Mouse (Mus musculus): ENCODE measurements around the gene Shcbp1l.
A peak's percentile ranks its signal among the peaks of the same experiment; 100 is the strongest.
"Not testable (repeated sequence)": the region's sequence is repeated elsewhere in the genome, so short reads cannot be mapped to it uniquely, and the experiment has no call there.

Shcbp1l gene

DNA sequence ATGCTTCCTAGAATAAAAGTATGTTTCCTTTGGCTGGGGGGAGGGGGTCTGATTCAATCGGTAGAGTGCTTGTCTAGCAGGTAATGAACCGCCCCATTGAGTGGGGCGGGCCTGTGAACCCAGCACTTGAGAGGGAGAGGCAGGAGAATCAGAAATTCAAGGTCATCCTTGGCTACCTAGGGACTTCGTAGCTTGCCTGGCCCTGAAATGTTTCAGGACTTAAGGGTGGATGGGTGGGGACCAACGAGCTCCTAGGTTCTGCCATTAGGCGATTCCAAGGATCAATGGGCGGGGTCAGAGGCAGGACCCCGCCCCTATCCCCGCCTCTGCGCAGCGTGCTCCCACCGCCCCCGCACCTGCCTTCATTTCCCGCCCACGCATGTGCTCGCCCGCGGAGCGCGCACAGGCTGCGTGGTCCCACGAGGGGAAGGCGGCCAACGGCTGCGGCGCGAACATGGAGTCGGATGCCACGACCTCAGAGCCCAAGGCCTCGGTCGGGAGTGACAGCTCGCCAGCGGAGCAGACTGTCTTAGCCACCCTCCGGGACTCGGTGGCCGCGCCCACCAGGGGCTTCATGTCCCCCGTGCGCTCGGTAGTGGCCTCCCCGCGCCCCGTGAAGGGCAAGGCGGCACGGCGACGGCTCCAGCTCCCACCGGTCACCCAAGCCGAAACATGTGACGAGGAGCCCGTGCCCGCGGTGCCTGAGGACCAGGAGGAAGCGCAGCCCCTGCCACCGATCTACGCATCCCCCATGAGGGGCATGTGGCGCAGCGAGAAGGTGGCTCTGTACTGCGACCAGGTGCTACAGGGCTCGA lies at the start of gene Shcbp1l:
Gene Shcbp1l (plus strand): TSS at position 393 of the 815 bp plus-strand sequence.
- DNase-seq (ENCODE audit: low read depth, low spot score): peak; percentile 56

DNA sequence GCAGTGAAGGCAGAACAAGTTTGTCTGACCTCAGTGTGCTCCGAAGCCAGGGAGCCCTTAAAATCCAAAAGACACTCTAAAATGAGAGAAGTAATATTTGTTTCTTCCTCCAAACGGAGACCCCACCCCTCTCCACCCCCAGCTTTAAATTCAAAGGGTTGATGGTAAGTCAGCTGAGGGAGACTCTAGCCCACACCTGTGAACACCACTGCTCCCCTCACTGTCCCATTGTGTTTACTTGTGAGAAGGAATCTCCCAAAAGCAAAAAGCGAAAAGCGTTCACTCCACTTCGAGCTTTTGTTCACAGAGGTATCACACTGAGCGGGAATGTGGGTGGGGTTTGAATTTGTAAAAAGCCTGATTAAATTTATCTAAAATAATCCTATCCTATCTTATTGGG lies 48.5 kb upstream of the Shcbp1l start:
- DNase-seq (ENCODE audit: low read depth, low spot score): no peak

DNA sequence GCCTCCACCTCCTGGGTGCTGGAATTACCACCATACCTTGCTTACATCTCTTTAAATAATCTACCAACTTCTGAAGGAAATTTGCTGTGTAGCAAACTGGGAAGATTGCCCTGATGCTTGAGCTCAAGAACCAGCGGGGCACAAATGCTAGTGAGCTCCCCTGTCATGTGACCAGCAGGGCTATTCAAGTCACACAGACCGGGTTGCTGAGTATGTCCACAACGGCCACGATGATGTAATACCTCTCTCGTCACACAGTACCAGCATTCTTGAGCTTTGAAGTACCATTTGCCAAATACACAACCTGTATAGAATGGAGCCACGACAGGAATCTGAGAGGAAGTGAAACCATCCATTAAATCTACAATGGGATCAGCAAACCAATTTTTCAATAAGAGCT lies 46.4 kb upstream of the Shcbp1l start:
- DNase-seq (ENCODE audit: low read depth, low spot score): no peak

DNA sequence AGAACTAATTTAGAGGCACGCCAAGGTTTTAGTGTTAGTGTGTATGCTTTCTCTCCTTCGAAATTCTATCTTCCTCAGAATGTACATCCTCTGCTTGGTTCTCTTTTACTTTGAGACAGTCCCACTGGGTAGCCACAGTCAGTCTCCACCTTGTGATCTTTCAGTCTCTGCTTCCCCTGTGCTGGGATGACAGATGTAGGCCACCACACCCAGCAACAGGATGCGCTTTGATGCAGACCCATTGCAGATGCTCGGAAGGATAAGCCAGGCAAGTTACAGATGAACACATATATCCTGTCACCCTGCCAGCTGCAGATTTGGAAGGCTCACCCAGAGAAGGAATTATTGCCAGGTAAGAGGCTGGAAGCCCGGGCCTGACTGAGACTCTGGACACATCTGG lies 45.1 kb upstream of the Shcbp1l start:
- DNase-seq (ENCODE audit: low read depth, low spot score): no peak

DNA sequence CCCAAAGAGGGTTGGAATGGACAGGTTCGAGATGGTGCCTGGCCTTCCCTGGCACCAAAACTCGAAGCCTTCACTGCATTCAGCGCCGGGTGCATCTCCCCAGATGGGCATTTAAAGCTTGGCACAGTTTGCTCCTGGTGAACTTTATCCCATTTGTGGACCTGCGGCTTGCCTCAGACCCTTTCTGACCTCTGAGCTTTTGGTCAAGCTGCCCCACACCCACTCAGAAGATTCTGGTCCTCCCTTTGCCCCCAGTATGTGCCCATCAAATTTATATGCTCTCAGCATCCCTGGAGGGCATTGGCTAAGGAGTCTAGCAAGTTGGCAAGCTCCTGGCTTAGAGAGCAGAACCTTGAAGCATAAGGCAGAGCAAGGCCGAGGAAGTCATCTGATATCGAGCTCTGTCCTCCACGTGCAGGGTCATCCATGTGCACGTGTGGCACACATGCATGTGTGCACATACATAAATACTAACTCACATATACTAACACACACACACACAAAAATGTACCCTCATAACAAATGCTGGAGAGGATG lies 44.1 kb upstream of the Shcbp1l start:
- DNase-seq (ENCODE audit: low read depth, low spot score): no peak

DNA sequence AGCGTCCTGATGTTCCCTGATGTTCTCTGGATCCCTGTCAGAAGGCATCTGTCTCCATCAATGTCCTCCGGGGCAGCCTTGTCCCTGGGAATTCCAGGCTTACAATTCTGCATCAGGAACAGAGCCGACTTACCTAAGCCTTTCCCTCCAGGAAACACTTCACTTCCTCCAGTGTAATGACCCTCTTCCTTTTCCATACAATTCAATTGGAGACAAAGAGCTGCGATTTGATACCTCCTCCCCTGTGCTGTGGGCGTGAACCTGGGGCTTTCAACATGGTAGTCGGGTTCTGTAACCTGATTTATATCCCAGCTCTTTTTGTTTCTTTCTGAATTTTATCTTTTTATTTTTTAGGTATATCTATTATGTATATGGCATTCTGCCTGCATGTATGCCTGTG lies 39.9 kb upstream of the Shcbp1l start:
- DNase-seq (ENCODE audit: low read depth, low spot score): no peak

DNA sequence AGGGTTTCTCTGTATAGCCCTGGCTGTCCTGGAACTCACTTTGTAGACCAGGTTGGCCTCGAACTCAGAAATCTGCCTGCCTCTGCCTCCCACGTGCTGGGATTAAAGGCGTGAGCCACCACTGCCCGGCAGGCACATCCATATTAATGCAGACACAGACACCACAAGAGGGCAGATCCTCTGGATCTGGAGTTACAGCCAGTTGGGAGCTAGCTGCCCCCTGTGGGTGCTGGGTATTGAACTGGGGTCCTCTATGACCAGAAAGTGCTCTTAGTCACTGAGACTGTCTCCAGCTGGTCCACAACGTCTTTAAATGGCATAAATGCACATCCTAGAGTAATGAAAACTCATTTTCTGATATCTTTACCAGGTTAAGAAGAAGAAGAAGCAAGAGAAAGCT lies 39.3 kb upstream of the Shcbp1l start:
- DNase-seq (ENCODE audit: low read depth, low spot score): not testable (repeated sequence)

- DNase-seq (ENCODE audit: low read depth, low spot score): no peak
These were observed 38.5 kb upstream of the Shcbp1l start for GRCm38 (mm10) chr1:153386271-153387069.

DNA sequence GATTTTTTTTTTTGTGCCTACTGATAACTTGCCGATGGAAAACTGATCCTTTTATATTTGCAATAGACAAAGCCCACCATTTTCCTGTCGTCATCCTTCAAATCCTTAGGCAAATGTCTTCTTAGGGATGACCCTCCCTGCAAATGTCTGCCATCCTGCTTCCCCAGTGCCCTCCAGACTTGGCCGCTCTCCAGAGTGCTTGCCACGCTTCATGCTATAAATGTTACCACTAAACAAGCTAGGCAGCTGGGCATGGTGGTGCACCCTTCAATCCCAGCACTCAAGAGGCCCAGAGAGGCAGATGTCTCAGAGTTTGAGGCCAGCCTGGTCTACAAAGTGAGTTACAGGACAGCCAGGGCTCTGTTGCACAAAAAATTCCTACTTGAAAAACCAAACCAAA lies 29.3 kb upstream of the Shcbp1l start:
- DNase-seq (ENCODE audit: low read depth, low spot score): not testable (repeated sequence)

GRCm38 (mm10) chr1:153401765-153402164 lies 23.2 kb upstream of the Shcbp1l start:
- DNase-seq (ENCODE audit: low read depth, low spot score): no peak

GRCm38 (mm10) chr1:153407641-153408040 lies 17.3 kb upstream of the Shcbp1l start:
- not testable (repeated sequence) for DNase-seq (ENCODE audit: low read depth, low spot score)

GRCm38 (mm10) chr1:153408296-153408695 lies 16.7 kb upstream of the Shcbp1l start:
- not testable (repeated sequence) for DNase-seq (ENCODE audit: low read depth, low spot score)

- DNase-seq (ENCODE audit: low read depth, low spot score): not testable (repeated sequence)
These were observed 14.0 kb upstream of the Shcbp1l start for GRCm38 (mm10) chr1:153410915-153411314.

DNA sequence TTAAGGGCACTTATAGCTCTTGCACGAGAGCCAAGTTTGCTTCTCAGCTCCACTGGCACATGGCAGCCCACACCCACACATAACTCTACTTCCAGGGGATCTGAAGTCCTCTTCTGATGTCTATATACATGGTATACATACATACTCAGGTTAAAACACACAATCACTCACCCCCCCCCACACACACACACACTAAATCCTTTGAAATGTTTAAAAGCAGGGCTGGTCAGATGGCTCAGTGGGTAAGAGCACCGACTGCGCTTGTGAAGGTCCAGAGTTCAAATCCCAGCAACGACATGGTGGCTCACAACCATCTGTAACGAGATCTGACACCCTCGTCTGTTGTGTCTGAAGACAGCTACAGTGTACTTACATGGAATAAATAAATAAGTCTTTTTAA lies 13.2 kb upstream of the Shcbp1l start:
- DNase-seq (ENCODE audit: low read depth, low spot score): no peak

DNA sequence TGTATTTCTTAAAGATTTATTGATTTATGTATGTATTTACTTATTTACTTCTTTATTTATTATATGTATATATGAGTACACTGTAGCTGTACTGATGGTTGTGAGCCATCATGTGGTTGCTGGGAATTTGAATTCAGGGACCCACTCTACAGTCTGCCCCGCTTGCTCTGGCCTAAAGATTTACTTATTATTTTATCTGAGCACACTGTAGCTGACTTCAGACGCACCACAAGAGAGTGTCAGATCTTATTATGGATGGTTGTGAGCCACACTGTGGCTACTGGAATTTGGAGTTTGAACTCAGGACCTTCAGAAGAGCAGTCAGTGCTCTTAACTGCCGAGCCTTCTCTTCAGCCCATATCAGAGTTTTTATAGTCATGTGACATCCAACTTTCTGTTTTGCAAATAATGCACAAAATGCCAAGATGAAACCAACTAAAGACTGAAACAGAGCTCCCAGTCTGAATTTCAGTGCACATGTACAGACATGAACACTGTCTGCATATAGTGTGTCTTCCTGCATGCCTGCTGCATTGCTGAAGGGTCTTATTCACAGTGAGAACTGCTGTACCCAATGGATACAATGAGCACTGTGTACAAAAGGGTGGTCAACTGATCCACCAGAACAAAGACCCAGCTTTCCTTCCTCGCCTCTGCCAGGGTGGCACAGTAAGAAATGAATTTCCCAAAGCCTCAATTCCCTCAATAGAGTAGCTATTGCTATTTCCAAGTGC lies 12.1 kb upstream of the Shcbp1l start:
- DNase-seq (ENCODE audit: low read depth, low spot score): not testable (repeated sequence)

- DNase-seq (ENCODE audit: low read depth, low spot score): not testable (repeated sequence)
These were observed 11.5 kb upstream of the Shcbp1l start for GRCm38 (mm10) chr1:153413397-153414020.

DNA sequence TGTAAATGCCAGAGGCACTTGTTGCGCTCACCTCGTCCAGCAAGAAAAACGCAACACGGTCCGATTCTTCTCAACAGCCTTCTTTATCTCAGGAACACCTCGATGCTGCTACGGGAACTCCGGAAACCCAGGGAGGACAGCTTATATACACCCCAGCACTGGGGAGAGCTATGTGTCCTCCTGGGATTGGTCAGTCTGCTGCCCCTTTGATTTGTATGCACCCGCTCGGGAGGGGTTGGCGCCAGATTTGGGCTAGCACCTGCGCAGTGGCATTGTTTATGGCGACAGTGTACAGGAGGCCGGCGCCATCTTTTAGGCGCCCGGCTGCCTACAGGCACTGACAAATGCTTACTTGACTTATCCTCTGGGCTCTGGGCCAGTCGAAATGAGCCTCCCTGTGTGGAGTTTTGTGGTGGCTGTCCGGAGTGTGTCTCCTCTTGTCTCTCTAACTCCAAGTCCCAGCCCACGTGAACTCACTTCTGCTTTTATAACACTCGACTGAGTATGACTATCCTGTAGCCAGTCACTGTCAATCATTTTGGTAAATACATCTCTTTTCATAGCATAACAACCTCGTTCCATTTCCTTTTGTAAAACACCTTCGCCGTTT lies 10.7 kb upstream of the Shcbp1l start:
- not testable (repeated sequence) for DNase-seq (ENCODE audit: low read depth, low spot score)

GRCm38 (mm10) chr1:153414962-153415361 lies 10.0 kb upstream of the Shcbp1l start:
- no peak for DNase-seq (ENCODE audit: low read depth, low spot score)

DNA sequence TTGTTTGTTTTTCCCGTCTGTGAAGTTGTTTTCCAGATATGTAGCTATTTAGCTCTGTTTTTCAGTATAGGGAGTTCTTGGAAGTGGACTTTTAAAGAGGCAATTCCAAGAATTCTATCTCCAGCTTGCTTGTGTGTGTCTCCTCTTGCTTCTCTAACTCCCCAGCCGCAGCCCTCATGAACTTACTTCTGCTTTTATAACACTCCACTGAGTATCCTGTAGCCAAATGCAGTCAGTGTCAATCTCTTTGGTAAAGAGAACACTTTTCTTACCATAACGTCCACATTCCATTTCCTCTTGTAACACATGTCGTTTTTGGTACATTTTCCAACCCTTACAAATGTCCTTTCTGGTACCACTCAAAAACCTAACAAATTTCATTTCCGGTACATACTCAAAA lies 9.2 kb upstream of the Shcbp1l start:
- DNase-seq (ENCODE audit: low read depth, low spot score): not testable (repeated sequence)

GRCm38 (mm10) chr1:153416271-153416832 lies 8.6 kb upstream of the Shcbp1l start:
- DNase-seq (ENCODE audit: low read depth, low spot score): not testable (repeated sequence)

Data from c-Kit-negative CD71-positive TER-119-positive erythroid progenitor cells, embryonic 14.5 days (primary cell).